Mouse (Mus musculus) spleen, adult 12 weeks (tissue): ENCODE data around the gene Itpr3.
A peak's percentile ranks its signal among the peaks of the same experiment; 100 is the strongest.

Source experiments
- DNase-seq: peaks from one replicate; pipeline ENCODE4 v3.0.0; 2022; ENCODE audit warnings: low spot score

Itpr3 gene

DNA sequence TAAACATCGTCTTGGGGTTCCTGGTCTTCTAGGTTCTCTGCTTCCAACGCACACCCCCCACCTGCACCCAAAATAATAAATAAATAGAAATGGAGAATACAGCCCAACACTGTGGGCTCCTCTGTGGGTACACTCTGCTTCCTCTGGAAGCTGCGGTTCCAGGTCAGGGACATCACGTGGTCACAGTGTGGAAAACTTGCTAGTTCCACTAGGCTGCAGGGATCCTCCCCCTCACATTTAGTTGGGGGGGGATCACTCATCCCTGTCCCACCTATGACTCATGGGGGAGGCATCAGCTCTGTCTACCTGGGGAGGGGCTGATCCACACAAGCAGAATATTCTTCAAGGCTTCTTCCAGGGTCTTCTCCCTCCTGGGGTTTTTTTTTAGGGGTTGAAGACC lies 87.0 kb downstream of the Itpr3 start:
- no peak for DNase-seq

DNA sequence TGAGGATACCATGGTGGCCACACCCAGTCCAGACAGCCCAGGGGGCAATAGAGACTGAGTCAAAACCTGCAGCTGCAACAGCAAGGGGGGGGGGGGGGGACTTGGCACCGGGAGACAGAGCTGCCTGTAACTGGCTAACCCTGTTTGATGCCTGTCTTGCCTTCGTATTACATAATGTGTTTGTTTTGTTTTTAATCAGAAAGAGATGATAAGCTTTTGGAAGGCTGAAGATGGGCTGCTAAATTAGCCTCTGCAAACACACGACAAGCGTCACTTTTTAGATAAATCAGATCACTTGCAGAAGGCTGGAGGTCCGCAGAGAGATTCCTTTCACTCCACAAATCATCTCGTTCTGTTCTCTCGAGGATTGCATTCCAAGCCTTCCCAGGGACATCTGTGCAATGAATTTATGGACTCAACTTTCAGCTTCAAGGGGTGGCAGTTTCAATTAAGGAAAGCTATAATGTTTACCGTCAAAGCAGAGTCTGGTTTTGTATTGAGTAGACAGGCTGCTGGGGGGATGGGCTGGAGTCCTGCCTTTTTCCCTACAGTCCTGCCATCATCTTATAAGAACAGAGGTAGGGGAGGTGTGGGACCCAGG lies 89.3 kb downstream of the Itpr3 start:
- no peak for DNase-seq

DNA sequence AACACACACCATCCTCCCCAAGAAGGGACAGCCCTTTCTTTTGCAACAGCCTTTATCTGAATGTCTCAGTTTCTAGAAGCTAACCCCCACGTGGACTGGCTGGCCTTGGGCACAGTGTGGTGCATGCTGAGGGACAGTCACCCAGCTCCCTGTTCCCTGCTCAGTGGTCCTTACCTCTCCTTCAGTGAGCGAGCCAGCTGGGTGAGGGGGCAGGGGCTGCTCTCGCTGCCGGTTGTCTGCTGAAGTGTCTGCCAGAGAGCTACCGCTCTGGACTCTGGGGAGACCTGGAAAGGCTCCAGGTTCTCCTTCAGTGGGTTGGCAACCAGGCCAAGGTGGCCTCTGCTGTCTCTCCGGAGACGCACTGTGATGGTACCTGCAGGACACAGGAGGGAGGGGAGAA lies 93.8 kb downstream of the Itpr3 start:
- DNase-seq = no peak

DNA sequence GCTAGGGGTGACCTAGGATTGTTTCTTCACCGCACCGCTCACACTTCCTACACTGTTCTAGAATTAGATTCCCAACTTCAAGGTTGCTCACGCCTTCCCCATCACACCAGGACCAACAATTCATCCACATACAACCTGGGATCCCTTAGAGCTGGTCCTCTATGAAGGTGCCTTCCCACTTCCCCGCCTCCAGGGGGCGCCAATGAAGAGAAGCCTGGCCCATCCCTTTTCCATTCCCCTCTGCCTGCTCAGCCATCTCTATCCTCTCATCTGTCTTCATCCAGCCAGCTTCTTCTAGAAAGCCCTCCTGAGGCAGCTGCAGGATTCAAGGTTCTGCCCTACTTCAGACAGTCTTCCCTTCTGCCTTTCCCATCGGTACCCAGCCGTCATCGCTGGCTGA lies 94.3 kb downstream of the Itpr3 start:
- DNase-seq = peak; percentile 41

DNA sequence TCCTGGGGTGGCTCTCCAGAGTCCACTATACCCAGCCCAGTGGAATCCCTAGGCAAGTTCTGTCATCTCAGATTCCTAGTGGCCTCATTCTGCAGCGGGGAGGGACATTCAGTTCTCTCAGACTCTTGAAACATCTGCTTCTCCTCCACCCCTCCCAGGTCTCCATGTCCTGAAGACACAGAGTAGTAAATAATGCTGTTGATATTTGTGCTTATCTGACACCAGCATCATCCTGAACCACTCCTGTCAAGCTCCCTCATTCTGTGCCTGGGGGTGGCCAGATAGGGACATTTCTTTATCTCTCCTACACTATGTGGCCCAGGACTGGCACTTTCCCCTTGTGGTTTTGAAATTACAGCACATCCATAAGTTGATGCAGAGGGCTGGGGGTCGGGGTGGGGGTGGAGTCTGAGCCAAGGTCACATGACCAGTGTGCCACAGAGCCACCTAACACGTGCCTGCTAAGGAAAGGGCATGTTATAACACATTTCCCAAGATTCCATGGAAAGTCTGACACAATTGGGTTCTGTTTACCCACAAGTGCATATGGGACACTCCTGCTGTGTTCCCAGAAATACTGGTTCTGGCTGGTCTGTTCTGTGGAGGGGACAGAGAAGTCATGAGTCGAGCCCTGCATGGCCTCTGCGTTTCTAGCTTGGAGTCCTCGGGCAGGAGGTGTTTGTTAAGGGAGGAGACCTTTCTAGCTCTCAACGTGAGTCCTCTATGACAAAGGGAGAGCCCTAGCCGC lies 96.0 kb downstream of the Itpr3 start:
- peak; percentile 20 for DNase-seq

DNA sequence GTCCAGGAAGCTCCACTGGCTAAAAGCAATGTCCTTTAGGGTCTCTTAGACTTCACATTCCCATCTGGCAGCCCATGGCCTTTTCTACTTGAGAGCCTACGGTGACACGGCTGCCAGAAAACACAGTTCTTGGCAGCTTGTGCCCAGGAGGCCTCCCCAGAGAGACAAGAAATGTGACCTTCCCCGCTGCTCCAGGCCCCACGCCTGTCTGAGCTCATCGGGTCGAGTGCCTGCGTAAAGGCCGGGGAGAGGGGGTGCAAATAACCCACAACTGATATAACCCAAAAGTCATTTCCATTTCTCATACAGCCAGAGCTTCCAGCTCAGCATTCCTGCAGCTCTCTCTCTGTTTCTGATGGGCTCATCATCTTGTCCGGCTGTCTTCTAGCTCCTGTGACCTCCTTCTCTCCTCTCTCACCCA lies 96.7 kb downstream of the Itpr3 start:
- DNase-seq = no peak

DNA sequence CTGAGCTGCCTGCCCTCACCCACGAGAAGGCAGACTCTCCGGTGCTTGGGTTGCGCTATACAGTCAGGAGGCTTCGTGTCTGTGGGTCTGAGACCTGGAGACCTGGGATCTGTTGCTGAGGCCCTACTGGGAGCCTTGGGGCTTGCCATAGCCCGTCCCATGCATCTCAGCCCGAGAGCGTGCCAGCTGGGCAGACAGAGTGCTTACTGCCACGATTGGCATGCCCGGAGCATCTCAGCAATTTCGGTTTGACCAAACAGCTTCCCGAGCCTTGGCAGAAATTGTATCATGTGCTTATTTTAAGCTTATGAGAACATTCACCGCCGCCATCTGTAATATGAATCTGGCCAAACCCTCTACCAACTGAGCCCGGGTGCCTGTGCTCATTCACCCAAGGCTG lies 97.2 kb downstream of the Itpr3 start:
- no peak for DNase-seq

DNA sequence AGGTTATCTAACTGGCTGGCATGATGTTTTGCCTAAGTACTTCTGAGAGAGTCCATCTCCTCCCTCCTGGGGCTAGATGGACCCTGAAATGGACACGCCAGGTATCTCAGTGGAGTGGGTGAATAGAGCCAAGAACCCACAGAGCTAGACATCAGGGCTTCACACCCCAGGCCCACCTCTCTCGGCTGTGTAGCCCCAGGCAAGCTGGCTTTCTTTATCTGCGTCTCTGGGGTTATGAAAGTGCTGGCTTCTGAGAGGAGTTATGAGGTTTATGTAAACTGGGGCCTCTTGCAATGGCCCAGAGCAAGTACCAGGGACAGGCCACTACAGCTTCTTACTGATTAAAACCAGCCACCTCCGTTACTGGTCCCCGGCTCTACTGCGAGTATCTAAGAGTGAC lies 97.8 kb downstream of the Itpr3 start:
- no peak for DNase-seq

DNA sequence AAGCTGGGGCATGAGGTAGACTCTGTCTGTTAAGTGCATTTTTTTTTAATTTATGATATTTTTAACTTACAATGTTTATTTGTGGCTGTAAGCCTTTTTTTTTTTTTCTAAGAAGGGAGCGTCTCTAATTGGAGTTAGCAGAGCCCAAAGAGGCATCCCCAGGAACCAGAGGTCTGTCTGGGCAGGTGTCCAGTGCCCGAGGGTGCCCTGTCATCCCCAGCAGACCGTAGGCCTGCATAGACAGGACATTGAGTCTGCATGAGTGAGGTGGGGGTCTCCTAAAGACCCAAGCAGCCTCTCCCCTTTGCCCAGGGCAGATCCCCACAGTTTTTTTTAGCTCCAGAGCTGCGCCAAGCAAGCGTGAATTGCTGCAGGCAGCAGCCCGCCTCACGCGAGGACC lies 98.6 kb downstream of the Itpr3 start:
- DNase-seq = no peak

DNA sequence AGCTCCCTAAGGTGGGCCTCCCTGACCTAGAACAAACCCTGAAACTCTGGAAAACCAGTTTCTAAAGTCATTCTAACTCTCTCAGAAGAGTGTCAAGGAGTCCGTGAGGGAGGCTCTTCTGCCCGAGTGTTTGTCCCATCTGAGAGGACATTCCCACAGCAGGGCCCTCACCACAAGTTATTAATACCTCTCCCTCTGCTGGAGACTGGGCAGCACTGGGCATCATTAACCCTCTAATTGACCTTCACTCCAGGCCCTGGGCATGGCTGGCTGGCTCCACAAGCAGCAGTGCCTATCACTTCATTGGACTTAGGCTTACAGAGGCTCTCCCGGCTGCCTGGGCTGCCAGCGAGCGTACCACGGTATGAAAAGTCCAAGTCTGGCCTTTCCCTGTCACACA lies 101.3 kb downstream of the Itpr3 start:
- no peak for DNase-seq

DNA sequence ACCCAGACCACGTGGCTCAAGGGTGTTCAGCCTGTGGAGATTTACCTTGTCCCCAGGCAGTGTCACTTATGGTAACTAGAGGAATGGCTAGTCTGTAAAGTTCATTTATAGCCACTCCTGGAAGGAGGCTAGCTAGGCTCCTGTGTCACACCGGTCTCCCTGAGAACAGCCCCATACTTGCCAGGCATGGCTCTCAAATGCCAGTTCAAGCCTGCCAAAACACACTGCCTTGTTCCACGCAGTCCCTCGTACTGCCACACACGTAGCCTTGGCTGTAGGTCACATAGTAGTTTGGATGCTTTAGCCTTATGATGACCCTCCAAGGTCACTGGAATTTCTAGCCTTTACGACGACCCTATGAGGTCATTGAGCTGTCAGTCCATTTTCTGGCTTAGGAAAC lies 102.1 kb downstream of the Itpr3 start:
- DNase-seq = no peak

DNA sequence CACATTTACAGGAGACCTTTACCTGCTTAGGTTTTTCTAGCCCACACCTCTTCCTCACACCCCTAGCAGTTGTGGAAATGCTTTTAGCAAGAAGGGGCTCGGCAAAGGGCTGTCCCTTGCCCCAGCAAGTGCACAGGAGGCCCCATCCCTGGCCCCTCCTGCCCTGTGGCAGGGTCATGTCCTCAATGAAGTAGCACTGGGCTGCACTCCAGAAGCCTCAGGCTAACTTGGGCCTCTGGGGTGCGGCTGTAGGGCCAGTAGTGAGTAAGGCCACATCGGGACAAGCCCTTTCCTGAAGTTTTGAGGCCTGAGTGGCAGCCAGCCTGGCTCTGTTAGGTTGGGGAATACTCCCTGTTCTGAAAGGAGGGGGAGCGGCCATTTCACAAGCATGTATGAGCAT lies 103.8 kb downstream of the Itpr3 start:
- DNase-seq = no peak

DNA sequence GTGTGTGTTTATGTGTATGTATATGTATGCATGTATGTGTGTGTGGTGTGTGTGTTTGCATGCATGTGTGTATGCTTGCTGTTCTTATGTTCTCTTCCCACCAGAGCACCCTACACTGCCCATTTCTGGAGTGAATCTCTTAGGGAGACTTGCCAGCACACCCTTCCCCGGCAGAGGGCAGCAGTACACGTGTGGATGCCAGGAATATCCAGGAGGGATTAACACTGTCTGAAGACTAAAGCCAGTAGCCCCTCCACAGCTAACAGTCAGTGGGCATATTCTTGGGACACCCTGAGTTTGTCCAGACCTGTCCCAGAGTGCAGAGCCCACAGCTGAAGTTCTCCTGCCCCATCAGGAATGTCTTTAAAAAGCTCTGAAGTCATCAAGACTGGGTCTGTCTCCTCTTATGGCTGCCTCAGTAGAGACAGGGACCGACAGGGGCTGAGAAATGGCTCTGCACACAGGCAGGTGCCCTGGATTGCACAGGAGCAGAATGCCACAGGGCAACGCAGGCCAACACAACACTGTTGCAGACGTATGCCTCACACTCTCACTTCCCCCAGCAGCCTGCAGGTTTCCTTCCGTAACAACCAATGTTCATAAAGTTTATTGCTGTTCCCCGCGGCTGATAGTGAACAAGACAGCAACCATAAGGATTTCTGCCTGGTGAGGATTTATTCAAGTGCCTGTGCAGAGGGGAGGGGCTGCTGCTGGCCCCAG lies 108.1 kb downstream of the Itpr3 start:
- no peak for DNase-seq

DNA sequence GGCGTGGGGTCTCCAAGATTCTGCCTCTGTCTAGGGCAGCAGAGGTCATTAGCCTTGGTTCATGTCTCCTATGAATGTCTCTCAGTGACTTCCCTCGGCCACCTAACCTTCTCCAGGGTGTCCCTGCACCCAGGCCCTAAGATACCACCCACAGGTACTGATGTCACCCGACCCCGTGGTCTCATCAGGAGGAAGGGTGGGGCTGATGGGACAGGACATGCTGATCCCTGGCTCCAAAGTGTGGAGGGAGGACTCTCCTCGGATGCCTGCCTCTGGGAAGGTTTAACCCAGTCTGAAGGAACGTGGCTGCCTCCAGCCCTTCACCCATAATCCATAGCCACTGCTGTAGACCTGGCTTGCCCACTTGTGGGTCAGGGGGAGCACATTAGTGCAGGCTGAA lies 109.8 kb downstream of the Itpr3 start:
- no peak for DNase-seq

DNA sequence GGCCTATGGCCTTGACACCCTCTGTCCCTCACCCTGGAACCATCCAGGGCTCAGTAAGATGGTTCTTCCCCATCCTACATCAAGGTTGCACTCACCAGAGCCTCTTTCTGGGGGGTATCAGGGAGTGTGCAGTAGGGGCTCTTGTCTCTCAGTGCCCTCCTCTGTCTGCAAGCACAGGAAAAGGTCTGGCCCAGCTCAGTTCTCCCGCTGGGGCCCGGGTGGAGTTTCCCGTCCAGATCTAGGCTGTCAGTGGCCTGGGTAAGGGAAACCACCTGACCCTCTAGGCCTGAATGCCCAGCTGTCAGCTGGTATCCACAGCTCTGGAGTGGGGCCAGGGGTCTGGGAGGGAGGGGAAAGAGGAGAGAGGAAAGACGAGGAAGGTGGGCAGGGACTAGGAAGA lies 110.4 kb downstream of the Itpr3 start, which contains the start of gene Ip6k3:
Gene Ip6k3 (minus strand): TSS at position 251 of the 400 bp plus-strand sequence.
- no peak for DNase-seq

DNA sequence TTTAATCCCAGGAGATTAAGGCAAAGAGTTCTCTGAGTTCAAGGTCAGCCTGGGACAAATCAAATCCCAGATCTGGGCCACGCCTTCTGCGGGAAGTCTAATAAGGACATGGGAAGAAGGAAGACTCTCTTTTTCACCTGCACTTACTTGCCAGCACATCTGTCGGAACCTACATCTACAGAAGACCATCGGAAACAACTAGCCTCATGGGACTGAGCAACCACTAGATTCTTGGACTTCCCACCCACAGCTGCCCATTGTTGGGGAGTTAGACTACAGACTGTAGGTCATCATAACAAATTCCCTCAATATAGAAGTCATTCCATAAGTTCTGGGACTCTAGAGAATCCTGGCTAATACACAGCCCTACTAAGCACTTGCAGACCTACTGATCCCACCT lies 111.5 kb downstream of the Itpr3 start:
- no peak for DNase-seq

DNA sequence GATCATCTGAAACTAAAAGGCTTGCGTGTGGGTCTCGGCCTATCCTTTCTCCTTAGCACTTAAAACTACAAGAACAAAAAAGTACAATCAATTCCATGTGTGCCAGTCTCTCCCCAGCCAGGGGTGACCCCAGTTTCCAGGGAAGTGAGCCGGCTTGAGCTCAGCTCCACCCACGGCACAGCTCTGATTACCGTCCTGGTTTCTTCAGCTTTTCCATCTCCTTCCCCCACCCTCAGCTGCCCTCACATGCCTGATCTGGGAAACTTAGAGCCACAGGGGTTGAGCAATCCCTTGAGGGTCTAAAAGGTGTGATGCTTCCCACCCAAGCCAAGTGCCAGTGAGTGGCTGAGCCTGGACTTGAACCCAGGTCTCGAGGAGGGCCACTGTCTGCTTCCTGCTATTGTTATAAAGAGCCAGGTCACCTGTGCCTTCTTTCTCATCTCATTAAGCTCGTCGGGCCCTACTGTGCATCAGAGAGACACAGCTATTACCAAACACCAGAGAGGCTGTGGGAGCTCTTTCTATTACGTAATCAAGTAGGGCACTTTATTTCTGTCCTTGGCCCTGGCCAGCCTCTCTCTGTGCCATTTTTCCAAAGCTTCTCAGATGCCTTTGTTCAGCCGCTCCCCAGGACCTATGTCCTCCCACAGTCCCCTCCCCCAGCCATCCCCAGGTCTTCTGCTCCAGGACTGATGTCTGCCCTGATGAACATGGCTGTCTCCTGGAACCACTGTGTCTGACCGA lies 113.0 kb downstream of the Itpr3 start:
- no peak for DNase-seq

DNA sequence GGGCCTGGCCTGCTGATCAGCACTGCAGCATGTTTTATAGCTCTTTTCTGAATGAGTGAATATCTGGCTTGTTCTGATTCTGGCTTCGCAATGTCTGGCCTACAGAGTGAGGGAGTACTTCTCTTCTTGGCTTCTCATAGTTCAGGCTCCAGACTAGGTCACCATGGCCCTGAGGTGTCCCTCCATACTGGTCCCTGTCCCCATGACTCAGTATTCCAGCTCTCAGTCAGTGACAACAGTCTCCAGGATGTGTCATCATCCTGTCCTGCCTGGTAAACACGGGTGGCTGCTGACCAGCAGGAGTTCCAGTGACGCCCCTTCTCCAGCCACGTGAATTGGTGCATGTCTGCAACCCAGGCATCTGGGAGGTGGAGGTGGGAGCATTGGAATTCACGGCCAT lies 114.0 kb downstream of the Itpr3 start:
- DNase-seq = no peak
